Mouse (Mus musculus): ENCODE data around the gene Ubap2.
A peak's percentile ranks its signal among the peaks of the same experiment; 100 is the strongest.

Ubap2 gene

DNA sequence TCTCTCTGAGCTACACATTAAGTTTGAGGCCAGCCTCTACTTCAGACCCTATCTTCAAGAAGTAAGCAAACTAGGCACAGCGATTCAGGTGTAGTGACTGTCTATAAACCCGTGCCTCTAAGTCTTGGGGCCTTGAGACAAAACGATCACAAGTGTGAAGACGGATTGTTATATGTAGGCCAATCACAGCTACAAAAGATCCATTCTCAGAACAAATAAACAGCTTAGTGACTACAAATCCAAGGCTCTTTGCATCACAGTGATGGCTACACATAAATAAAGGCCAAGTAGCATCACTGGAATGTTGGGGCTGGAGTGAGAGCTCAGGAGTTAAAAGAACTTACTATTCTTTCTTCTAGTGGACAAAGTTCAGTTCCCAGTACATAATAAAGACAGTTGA lies 15.9 kb downstream of the Ubap2 start:
- DNase-seq = no peak

DNA sequence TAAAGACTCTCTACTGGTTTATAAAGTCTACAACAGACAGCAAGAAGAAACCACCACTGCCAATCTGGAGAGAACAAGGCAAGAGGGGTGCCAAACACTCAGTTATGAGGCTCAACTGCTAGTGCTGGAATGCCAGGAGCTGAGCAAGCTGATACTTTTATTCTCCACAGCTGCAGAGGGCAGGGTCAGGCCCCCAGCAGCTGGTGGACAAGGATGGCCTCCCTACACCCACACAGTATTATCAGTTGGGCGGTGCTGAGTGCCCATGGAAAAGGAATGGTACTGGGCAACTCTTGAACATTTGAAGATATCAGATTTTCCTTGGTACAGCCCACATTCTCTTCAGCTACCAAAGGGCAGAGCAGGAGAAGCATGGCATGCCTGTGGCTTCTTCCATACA lies 17.2 kb downstream of the Ubap2 start:
- DNase-seq = no peak

DNA sequence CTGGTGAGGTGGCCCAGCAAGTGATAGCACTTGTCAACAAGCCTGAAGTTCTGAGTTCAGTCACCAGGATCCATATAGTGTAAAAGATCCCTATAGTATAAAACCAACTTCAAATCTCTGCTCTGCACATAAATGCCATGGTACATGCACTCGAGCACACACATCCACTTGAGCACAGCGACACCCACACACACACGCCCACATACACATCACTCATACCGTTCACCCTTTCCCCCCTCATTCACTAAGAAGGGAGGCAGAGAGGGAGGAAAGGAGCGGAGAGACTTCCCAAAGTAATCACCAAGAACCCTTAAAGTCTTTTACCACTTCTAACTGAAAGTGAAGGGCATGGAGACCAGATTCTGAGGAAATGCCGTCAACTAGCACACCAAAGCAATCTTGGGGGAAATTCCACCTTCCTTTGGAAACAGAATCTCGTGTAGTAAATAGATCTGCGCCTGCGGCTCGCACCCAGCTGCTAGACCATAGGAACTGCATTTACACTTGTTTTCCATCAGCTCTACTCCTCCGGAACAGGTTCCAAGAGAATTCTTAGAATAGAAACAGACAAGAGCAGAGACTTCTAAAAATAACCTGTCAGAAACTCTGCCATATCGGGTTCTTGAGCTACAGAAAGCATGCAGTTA lies 19.3 kb downstream of the Ubap2 start:
- no peak for DNase-seq

DNA sequence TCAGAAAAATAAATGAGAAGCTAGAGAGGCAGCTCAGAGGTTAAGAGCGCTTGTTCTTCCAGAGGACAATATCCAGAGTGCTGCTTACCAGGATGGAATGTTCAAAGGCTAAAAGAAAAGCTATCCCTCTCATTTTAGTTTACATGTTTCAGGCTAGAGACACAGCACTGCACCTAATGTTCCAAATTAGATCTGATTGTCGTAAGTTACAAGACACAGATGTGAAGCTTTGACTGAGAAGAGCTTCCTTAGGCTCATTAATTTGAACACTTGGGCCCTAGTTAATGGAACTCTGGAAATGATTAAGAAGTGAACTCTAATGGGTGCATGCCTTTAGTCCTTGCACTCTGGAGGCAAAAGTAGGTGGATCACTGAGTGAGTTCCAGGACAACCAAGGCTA lies 21.2 kb downstream of the Ubap2 start:
- DNase-seq = no peak

DNA sequence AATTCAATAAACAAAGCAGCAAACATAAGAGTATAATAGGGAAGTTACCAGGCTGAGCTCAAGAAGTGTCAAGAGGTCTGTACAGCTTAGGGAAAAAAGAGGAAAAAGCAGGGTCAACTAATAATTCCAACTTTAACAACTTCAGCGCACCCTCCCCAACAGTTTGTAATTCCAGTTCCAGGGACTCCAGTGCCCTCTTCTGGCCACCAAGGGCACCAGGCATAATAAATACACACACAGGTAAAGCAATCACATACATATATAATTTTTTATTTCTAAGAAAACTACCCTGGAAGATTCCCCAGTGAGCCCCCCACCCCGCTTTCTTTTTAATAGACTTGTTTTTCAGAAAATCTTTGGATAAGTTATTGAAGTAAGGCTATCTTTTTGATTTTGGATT lies 29.5 kb downstream of the Ubap2 start:
- no peak for DNase-seq

DNA sequence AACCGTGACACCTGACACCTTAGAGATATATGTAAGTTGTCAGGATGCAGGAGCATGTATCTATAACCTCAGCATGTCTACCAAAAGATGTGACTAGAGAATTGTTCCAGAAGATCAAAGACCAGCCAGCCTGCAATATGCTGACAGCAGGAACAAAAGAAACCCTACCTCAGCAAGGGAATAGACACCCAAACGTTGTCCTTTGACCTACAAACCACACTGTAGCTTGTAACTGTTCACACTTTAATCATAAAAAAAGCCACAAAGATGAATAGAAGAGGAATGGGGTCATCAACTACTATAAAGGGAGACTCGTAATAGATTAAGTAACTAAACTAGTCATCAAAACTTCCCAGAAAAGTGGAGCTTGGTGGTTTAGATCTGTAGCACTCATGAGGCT lies 34.0 kb downstream of the Ubap2 start:
- no peak for DNase-seq

DNA sequence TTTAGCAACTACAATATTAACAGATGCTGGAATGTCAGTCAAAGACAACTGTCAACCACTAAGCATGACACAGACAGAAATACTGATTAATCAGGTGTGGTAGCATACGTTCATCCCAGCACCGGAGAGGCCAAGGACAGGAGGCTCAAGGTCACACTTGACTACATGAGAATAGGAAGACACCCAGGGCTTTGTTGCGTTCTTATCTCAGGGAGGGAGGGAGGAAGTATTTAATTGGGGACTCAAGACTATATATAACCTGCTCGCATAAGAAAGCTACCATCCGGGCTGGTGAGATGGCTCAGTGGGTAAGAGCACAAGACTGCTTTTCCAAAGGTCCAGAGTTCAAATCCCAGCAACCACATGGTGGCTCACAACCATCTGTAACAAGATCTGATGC lies 39.3 kb downstream of the Ubap2 start:
- DNase-seq = no peak

DNA sequence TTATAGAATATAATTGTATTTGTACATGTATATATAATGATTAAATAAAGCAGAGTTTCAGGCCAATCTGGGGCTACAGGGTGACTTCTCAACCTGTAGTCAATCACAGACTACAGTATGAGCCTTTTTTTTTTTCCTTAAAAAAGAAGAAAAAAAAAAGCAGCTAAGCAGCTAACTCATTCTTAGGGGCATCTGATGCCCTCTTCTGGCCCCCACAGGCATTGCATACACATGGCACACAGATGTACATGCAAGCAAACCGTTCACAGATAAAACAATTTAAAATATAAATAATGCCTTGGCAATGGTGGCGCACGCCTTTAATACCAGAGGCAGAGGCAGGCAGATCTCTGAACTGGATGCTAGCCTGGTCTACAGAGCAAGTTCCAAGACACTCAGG lies 48.6 kb downstream of the Ubap2 start:
- peak; percentile 58 for DNase-seq

DNA sequence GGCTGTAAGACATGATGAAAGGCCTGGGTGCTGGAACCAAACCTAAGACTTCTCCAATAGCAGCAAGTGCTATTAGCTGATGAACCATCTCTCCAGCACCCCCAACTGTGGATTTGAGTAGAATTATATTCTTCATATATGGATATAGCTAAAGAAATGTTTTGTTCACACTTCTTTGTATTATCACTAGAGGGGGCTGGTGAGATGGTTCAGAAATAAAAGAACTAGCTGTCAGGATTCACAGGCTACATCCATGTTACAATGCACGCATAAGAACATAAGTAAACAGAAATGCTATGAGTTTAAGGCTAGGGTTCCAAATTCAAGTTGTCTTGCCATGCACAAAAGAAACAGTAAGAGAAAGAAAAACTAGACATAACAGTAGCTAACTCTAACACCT lies 49.5 kb downstream of the Ubap2 start:
- DNase-seq = no peak

DNA sequence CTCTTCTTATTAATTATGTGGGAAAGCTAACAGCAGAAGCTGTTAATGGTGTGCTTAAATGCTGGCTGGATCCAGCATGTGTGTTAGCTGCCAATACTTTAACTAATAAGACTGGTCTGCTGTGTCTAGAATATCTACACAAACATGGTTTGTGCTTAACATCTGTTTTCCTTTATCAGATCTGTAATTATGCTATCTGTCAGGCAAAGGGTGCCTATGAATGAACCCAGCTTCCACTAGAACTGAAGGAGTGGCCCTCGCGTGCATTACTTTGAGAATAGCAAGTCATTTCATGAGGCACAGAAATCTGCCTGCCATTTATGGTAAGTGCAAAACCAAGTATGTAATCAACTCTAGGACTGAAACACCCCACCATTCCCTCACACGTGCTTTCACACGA lies 66.9 kb downstream of the Ubap2 start:
- no peak for DNase-seq

DNA sequence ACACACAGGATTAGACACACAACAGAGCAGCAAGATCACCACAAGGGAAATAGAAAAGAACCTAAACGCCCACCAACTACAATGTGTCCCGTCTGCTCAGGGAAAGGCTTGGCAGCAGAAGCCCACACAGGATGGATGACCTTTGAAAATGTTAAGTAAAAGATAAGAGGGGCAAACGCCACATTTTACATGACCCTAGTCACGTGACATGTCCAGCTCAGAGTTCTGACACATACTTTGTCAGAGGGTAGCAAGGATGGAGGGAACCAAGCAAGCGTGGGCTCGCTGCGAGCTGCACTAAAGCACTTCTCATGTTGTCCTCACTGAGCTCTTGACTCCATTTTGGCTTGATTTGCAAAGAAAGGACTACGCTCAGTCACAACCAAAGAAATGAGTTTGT lies 69.2 kb downstream of the Ubap2 start:
- DNase-seq = no peak

DNA sequence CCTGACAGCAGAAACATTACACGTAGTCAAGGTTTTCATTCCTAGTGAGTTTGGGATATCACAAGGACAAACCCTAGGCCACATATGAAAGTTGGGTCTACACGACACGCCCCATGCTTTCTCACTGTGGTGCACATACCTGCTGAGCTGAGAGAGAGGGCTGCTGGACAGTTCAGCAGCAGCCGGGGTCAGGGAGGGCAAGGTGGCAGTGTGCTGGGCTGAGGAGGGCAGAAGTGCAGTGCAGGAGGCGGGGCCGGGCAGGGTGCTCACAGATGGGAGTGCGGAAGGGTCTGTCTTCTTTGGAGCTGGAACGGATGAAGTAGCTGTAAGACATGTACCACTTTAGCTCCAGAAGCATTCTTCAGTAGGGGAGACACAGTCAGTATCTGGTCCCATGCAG lies 72.8 kb downstream of the Ubap2 start:
- DNase-seq = no peak

DNA sequence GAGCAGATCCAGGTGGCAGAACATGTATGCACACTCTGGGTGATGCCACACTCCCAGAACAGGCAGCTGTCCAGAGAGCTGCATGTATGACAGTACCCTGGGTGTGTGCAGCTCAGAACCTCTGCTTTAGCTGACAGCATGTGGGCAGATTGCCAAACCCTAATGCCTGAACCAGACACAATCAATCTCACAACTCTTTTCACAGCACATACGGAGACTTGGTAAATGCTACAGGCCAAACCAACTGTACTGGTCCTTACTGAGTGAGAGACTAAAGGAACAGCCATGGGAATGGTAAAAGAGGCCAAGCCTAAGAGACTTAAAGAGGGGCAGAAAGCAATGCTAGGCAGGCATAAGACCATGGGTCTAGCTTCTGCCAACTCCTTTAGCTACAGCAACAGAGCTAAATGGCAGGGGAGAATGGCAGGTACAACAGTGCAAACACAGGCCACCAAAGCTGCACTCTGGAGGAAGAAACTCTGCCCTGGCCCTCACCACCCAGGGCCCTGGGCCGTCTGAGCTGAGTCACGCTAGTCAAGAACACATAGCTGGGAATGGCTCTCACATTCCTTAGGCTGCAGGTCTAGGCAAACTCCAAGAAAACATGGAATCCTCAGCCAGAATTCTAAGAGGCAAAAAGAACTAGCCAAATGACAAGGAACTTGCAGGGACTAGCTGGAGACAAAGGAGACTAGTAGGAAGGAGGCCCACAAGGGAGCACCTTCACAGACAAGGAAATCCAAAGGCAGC lies 77.9 kb downstream of the Ubap2 start:
- no peak for DNase-seq

DNA sequence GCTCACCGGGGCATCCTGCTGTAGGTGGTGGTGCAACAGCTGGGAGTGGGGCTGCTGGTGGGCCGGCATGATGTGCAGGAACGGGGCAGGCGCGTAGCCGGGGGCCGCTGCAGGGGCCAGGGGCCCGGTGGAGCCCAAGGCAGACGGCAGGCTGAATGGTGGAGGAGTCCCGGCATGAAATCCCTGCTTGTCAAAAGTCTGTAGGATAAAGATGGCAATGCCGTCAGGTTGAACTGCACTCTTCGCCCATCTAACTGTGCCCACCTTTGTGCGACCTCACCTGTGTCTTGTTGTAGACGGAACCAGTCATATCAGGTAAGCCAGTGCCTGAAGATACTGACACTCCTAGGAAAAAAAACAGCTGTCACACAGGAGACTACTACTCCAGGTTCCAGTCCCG lies 79.6 kb downstream of the Ubap2 start:
- DNase-seq = no peak

DNA sequence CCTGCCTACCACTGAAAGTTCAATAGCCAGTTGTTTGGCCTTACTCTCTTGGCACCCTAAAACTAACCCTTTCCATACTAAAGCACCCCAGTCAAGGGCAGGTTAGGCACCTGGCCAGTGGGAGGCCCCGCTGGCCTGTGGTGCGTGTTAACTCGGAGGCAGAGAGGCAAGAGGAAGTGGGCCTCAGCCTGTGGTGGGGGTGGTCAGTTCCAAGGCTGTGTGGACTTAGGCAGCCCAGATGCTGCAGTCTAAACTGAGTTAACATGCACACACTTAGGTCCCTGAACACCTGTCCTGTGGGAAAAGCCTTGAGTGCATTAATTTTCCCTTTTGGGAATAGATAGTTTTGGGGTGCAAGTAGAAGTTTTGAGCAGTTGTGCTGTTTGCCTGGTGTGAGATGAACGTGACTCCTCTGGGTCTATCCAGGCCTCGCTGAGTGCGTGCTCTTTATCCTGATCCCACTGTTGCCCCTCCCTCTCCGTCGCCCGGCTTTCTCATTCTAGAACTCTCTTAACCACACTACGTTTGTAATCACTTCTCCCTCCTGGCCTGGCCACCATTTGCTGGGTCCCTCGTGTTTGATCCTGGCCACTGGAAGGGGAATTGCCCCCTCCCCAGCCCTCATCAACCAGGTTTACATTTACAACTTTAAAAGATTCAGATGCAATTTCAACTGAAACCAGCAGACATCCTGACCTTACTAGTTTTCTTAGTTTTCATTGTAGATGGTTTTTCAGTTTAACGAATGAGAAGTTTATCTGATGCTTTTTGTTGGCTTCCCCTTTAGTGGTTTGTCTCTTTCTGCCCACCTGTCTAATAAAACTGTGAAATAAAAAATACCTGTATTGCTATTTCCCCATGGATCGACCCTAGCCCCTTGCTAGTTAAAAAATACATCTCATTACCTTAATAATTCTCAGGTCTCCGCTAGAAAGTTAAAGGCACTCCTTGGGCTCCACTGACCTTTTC lies 82.1 kb downstream of the Ubap2 start:
- no peak for DNase-seq

DNA sequence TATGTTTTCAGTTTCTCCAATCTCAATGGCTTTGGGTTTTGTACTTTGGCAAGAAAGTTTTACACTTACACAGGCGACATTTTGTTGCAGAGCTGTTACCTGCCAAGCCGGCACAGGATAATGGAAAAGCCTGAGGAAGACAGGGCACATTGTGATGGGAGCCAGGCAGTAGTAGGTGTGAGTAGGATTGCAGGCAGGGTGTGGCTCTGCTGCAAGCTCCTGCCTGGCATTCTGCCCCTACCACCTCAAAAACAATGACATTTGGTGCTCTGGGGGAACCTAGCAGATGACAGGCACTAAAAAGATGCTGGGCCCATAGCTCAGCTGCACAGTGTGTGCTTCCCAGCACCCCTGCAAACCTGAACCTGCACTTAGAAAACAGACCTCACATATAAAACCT lies 85.1 kb downstream of the Ubap2 start:
- no peak for DNase-seq

DNA sequence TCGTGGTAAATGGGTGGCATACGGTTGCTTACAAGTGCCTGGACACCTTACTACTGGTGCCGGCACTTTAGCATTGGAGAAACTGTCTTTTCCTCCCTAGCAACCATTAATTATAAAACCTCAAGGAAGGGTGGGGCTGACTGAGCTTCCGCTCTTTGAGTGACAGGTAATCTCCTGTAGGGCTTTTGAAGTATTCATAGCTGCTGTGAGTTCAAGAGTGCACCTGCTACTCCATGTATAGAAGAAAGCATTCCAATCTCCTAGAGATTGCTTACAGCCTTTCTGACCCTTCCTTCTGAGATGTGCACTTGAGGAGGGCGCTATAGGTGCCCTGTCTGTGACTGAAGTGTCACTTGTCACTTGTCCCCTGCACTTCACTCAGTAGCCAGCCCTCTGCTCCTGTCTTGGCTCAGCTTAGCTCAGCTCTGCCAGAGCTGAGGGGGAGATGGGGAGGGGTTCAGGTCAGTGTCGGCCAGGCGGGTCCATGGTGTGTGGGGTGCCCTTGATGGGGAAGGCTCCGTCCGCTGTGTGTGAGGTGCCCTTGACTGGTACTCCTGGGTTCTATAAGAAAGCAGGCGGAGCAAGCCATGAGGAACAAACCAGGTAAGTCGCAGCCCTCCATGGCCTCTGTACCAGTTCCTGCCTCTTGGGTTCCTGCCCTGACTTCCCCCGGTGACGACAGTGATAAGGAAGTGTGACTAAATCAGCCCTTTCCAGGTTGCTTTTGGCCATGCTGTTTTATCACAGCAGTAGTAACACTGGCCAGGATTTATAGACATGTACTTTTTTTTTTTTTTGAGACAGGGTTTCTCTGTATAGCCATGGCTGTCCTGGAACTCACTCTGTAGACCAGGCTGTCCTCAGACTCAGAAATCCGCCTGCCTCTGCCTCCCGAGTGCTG lies 94.9 kb downstream of the Ubap2 start:
- DNase-seq = no peak

DNA sequence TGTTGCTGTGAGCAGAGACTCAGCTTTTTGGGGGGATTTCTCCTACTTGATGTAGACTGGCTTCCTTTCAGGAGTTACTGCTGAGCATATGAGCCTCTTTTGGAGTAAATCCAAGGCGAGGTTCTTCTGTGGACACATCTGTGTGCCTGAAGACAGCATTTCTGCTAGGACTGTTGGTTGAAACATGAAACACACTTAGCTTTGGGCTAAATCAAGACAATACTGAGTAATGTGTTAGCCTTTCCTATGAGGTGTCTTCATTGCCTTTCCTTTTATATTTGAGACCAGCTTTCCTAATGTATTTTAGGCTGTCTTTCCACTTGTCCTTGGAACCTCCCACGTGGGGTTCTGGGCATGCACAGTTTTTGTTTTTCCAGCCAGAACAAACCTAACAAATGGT lies 100.3 kb downstream of the Ubap2 start:
- DNase-seq = no peak

DNA sequence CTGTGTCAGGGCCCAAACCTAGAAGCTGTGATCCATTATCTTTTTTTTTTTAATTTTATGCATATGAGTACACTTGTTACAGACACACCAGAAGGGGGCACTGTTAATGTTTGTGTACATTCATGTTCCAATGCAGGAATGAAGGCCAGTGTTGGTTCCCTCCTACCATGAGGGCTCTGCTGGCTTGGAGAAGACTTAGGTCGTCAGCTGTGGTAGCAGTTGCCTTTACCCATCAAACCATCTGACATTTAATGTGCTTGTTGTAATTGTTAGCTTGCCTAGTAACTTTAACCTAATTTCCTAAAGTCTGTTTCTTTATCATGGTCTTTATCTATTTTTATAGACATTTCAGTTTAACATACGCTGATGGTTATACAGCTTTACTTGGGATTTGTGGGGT lies 104.0 kb downstream of the Ubap2 start:
- DNase-seq = no peak

DNA sequence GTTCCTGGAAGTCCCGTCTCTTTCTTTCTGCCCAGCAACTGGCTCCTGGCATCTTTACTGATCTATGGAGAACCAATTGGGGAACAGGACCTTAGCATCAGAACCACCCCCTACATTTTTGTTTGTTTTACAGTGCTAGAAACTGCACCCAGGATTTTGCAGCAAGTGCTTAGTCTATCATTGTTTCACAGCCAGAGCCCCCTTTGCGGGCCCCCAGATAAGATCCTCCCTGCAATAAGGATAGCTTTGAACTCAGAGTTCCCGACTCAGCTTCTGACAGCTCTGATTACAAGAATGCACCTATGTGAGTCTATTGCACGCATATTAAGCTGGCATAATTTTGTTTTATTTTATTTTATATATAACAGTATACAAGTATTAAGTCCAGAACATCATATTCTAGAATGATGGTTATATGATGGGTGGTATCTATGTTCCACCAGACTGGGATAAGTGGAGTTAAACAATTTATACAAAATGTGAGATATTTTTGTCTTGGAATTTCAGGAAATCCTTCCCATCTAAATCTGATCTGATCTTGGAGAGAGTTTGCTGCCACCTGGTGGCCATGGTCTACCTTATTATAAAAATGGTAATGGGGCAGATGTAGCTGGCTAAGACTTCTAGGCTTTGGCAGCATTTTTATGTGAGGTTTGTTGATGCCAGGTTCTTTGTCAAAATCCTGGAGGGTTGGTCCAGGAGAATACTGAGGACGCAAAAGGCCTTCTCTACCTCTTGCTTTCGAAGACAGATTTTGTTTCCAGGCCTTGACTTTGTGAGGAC lies 109.1 kb downstream of the Ubap2 start:
- DNase-seq = peak; percentile 55

DNA sequence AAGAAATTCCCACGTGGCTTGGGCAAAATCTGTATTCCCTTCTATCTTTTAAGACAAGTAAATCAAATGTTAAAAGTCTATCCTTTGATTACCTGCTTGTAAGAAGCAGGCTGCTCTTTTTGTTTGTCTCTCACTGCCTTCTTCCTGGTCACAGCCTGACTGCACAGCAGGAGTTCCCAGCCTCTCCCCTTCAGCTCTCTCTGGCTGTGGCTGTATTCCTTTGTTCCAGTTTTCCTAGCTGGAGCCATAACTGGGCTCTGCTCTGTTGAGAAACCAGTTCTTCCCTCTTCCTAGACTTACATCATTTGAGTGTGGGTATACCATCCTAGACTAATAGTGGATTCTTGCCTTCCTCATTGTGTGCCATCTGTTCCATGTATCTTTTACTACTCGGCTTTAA lies 110.0 kb downstream of the Ubap2 start:
- DNase-seq = no peak

DNA sequence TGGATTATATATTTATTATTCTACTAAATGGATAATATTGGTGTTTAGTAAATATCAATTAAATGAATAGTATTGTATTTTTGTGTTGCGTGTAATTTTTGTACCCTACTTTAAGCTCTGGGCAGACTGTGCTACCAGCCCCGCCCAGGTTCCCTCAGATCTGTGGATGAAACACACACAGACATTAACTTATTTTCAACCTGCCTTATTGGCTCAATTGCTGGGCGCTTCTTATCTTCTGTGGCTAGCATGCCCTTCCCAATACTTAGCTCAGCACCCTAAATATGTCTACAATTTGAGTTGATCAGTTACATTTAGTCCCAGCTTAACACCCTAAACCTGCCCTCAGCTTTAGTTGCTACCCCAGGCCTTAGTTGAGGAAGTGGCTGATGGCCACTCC lies 113.7 kb downstream of the Ubap2 start:
- DNase-seq = no peak

Measured in thymus, postnatal 25 days (tissue).